Mouse (Mus musculus) embryonic fibroblast, embryonic 13.5 days (primary cell): ENCODE measurements at regions not wholly inside any gene's neighbourhood (a gene's known extent, or its start where the extent isn't known, plus 50 kb on each side); places are given as distances from the start of the nearest gene placed in this dataset.

Source experiments
- CTCF ChIP-seq: IDR thresholded peaks from 2 replicates; pipeline ENCODE4 v1.5.1; 2011; ENCODE audit warnings: mild to moderate bottlenecking, control low read depth, low read length, moderate library complexity, borderline replicate concordance; ENCODE audit not compliant: insufficient read depth
- POLR2A ChIP-seq: IDR thresholded peaks from 2 replicates; pipeline ENCODE4 v1.6.1; 2011; ENCODE audit warnings: low read depth, mild to moderate bottlenecking, control low read depth, low read length, moderate library complexity

GRCm38 (mm10) chr12:69438271-69438670 lies 66.0 kb upstream of the Gm9887 start:
- TF ChIP-seq CTCF (no peak), POLR2A (no peak)
